Mouse (Mus musculus) lung, adult 2 months (tissue): Measurements from ENCODE around the gene Iqub.

ENCODE experiments used
- CTCF ChIP-seq: fragments of 200-500 bp; IDR thresholded peaks from 2 replicates; pipeline ENCODE4 v1.5.1; 2011; ENCODE audit warnings: mild to moderate bottlenecking, low read length, control low read depth; ENCODE audit not compliant: insufficient read depth
- POLR2A ChIP-seq: fragments of 200-500 bp; IDR thresholded peaks from 2 replicates; pipeline ENCODE4 v1.6.1; 2011; ENCODE audit warnings: low read depth, mild to moderate bottlenecking, control low read depth, low read length, borderline replicate concordance; ENCODE audit errors: extremely low read depth

DNA sequence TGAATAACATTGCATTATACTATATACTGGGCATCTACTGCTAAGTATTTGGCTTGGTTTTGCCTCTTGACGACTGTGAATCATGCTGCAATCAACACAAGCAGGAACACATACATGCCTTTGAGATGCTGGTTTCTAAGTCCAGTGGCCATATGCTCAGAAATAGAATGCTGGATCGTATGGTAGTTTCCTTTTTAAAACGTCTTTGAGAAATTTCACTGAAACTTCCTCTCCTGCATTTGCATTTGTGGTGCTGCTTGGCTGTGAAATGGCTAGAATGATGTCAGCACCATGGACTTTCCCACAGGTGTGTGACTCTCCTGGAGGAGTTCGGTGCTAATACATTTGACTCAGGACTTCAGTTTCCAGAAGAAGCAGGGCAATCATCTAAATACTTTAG lies 25.2 kb upstream of the Iqub start:
- TF ChIP-seq CTCF (no peak), POLR2A (no peak)
